Mouse (Mus musculus): ENCODE measurements around the gene Notum. TPM values are rescaled to one million over a fixed set of nuclear protein-coding genes. Genes with fewer than 3 reads are reported as not detected.

Notum gene
- polyA plus RNA-seq, 1 experiment from 2014 or later, result 1.4 TPM

- no peaks in the 10 kb centered on the region for H3K27me3 ChIP-seq (ENCODE audit: control insufficient read depth, insufficient read depth, low read length)
- no peak for DNase-seq (ENCODE audit: low spot score)
- H3K9ac ChIP-seq (ENCODE audit: low read length), result peak overlapping the region; percentile 35; the same call in 1 of the 2 replicates
- no peak for TF ChIP-seq EP300 (optimal IDR thresholded peaks at IDR 0.05)
- TF ChIP-seq CTCF (IDR thresholded peaks at IDR 0.05; ENCODE audit: low read depth), result no peak
- 74% methylated on average over 4 of the region's 4 CpGs for WGBS
- H3K4me3 ChIP-seq (ENCODE audit: low read depth, low read length), result no peak overlapping the region
- ATAC-seq (ENCODE audit: low FRiP score, low TSS enrichment), result no peak
- H3K4me1 ChIP-seq (replicated peaks; ENCODE audit: control insufficient read depth, insufficient read depth), result peaks cover 3% of the 10 kb centered on the region; the same call in 1 of the 2 replicates
- no peak overlapping the region; the same call in 1 of the 2 replicates for H3K27ac ChIP-seq (replicated peaks)
- peaks cover 14% of the 10 kb centered on the region for H3K36me3 ChIP-seq (ENCODE audit: control insufficient read depth, insufficient read depth, low read length)
- H3K4me2 ChIP-seq (replicated peaks; ENCODE audit: low read depth), result no peak overlapping the region
- no peaks in the 10 kb centered on the region for H3K9me3 ChIP-seq (ENCODE audit: control insufficient read depth, low read length)
Observed at GRCm38 (mm10) chr11:120606764-120607163, 54.2 kb downstream of the Notum start.

- ATAC-seq (ENCODE audit: low FRiP score, low TSS enrichment), result no peak
- Histone ChIP-seq H3K4me3 (ENCODE audit: low read depth, low read length) (no peak overlapping the region), H3K9ac (ENCODE audit: low read length) (no peak overlapping the region), H3K4me2 (replicated peaks; ENCODE audit: low read depth) (no peak overlapping the region), H3K9me3 (ENCODE audit: control insufficient read depth, low read length) (no peaks in the 10 kb centered on the region), H3K36me3 (ENCODE audit: control insufficient read depth, insufficient read depth, low read length) (peaks cover 8% of the 10 kb centered on the region), H3K4me1 (replicated peaks; ENCODE audit: control insufficient read depth, insufficient read depth) (peaks cover 3% of the 10 kb centered on the region; the same call in 1 of the 2 replicates), H3K27ac (replicated peaks) (no peak overlapping the region), H3K27me3 (ENCODE audit: control insufficient read depth, insufficient read depth, low read length) (no peaks in the 10 kb centered on the region)
- DNase-seq (ENCODE audit: low spot score), result no peak
- TF ChIP-seq CTCF (IDR thresholded peaks at IDR 0.05; ENCODE audit: low read depth), result no peak
- TF ChIP-seq EP300 (optimal IDR thresholded peaks at IDR 0.05), result no peak
- WGBS, result 85% methylated on average over 7 of the region's 7 CpGs
Observed at GRCm38 (mm10) chr11:120605667-120606066, 55.3 kb downstream of the Notum start.

Small RNA genes lying within 50 kb of the gene (microRNA-seq; reads per million reads assigned to microRNA genes)
- not detected for gene Mir6936

Other genes with a start within 250 kb of the Notum start
- 15.7 and 17.9 TPM in 2 replicates for gene Nploc4, start 223.5 kb downstream of the Notum start, polyA plus RNA-seq (2015; fragmentation: Nextera tagmentation; extraction: Ambion mirVana)
- not detected in 2 replicates for gene Tspan10, start 218.5 kb downstream of the Notum start, polyA plus RNA-seq (2015; fragmentation: Nextera tagmentation; extraction: Ambion mirVana)
- gene Pde6g, start 207.7 kb downstream of the Notum start, polyA plus RNA-seq (2015; fragmentation: Nextera tagmentation; extraction: Ambion mirVana), result 0.15 TPM in 1 of 2 replicates, not detected in the other
- 18.2 and 19.8 TPM in 2 replicates for gene Oxld1, start 203.1 kb downstream of the Notum start, polyA plus RNA-seq (2015; fragmentation: Nextera tagmentation; extraction: Ambion mirVana)
- gene Ccdc137, start 203.1 kb downstream of the Notum start, polyA plus RNA-seq (2015; fragmentation: Nextera tagmentation; extraction: Ambion mirVana), result 13.3 and 18.2 TPM in 2 replicates
- 24.4 and 30.6 TPM in 2 replicates for gene Arl16, start 193.6 kb downstream of the Notum start, polyA plus RNA-seq (2015; fragmentation: Nextera tagmentation; extraction: Ambion mirVana)
- 133 and 134 TPM in 2 replicates for gene Mrpl12, start 176.6 kb downstream of the Notum start, polyA plus RNA-seq (2015; fragmentation: Nextera tagmentation; extraction: Ambion mirVana)
- gene Slc25a10, start 169.3 kb downstream of the Notum start, polyA plus RNA-seq (2015; fragmentation: Nextera tagmentation; extraction: Ambion mirVana), result 86.1 and 94.0 TPM in 2 replicates
- gene Gcgr, start 130.5 kb downstream of the Notum start, polyA plus RNA-seq (2015; fragmentation: Nextera tagmentation; extraction: Ambion mirVana), result 3.5 and 5.8 TPM in 2 replicates
- 113 and 115 TPM in 2 replicates for gene Mcrip1, start 111.4 kb downstream of the Notum start, polyA plus RNA-seq (2015; fragmentation: Nextera tagmentation; extraction: Ambion mirVana)
- not detected in 2 replicates for gene Ppp1r27, start 110.0 kb downstream of the Notum start, polyA plus RNA-seq (2015; fragmentation: Nextera tagmentation; extraction: Ambion mirVana)
- gene P4hb, start 87.9 kb downstream of the Notum start, polyA plus RNA-seq (2015; fragmentation: Nextera tagmentation; extraction: Ambion mirVana), result 858 and 892 TPM in 2 replicates
- gene Arhgdia, start 79.6 kb downstream of the Notum start, polyA plus RNA-seq (2015; fragmentation: Nextera tagmentation; extraction: Ambion mirVana), result 352 and 362 TPM in 2 replicates
- 213 TPM in 2 replicates for gene Alyref, start 62.8 kb downstream of the Notum start, polyA plus RNA-seq (2015; fragmentation: Nextera tagmentation; extraction: Ambion mirVana)
- 121 and 126 TPM in 2 replicates for gene Anapc11, start 62.8 kb downstream of the Notum start, polyA plus RNA-seq (2015; fragmentation: Nextera tagmentation; extraction: Ambion mirVana)
- 20.4 and 20.9 TPM in 2 replicates for gene Npb, start 52.7 kb downstream of the Notum start, polyA plus RNA-seq (2015; fragmentation: Nextera tagmentation; extraction: Ambion mirVana)
- gene Pcyt2, start 43.2 kb downstream of the Notum start, polyA plus RNA-seq (2015; fragmentation: Nextera tagmentation; extraction: Ambion mirVana), result 73.7 and 79.0 TPM in 2 replicates
- gene Sirt7, start 35.9 kb downstream of the Notum start, polyA plus RNA-seq (2015; fragmentation: Nextera tagmentation; extraction: Ambion mirVana), result 36.1 and 42.2 TPM in 2 replicates
- 21.0 and 21.3 TPM in 2 replicates for gene Mafg, start 27.6 kb downstream of the Notum start, polyA plus RNA-seq (2015; fragmentation: Nextera tagmentation; extraction: Ambion mirVana)
- gene Pycr1, start 17.4 kb downstream of the Notum start, polyA plus RNA-seq (2015; fragmentation: Nextera tagmentation; extraction: Ambion mirVana), result 13.9 and 18.4 TPM in 2 replicates
- gene Myadml2, start 13.0 kb downstream of the Notum start, polyA plus RNA-seq (2015; fragmentation: Nextera tagmentation; extraction: Ambion mirVana), result 0.21 TPM in 1 of 2 replicates, not detected in the other
- 74.1 and 81.1 TPM in 2 replicates for gene Aspscr1, start 11.8 kb upstream of the Notum start, polyA plus RNA-seq (2015; fragmentation: Nextera tagmentation; extraction: Ambion mirVana)
- gene Cenpx, start 52.6 kb upstream of the Notum start, polyA plus RNA-seq (2015; fragmentation: Nextera tagmentation; extraction: Ambion mirVana), result 123 and 127 TPM in 2 replicates
- gene Lrrc45, start 52.8 kb upstream of the Notum start, polyA plus RNA-seq (2015; fragmentation: Nextera tagmentation; extraction: Ambion mirVana), result 18.7 and 20.4 TPM in 2 replicates
- gene Rac3, start 60.3 kb upstream of the Notum start, polyA plus RNA-seq (2015; fragmentation: Nextera tagmentation; extraction: Ambion mirVana), result 21.9 and 22.1 TPM in 2 replicates
- gene Dcxr, start 66.1 kb upstream of the Notum start, polyA plus RNA-seq (2015; fragmentation: Nextera tagmentation; extraction: Ambion mirVana), result 56.3 and 58.4 TPM in 2 replicates
- 129 and 160 TPM in 2 replicates for gene Cbr2, start 70.9 kb upstream of the Notum start, polyA plus RNA-seq (2015; fragmentation: Nextera tagmentation; extraction: Ambion mirVana)
- gene Hmga1b, start 101.6 kb upstream of the Notum start, polyA plus RNA-seq (2015; fragmentation: Nextera tagmentation; extraction: Ambion mirVana), result 3.0 and 3.1 TPM in 2 replicates
- gene Rfng, start 123.0 kb upstream of the Notum start, polyA plus RNA-seq (2015; fragmentation: Nextera tagmentation; extraction: Ambion mirVana), result 18.1 and 23.2 TPM in 2 replicates
- 94.5 and 98.6 TPM in 2 replicates for gene Gps1, start 123.1 kb upstream of the Notum start, polyA plus RNA-seq (2015; fragmentation: Nextera tagmentation; extraction: Ambion mirVana)
- gene Dus1l, start 135.2 kb upstream of the Notum start, polyA plus RNA-seq (2015; fragmentation: Nextera tagmentation; extraction: Ambion mirVana), result 39.8 and 42.4 TPM in 2 replicates
- gene Fasn, start 163.4 kb upstream of the Notum start, polyA plus RNA-seq (2015; fragmentation: Nextera tagmentation; extraction: Ambion mirVana), result 16.0 and 19.7 TPM in 2 replicates

All from stomach, postnatal 0 days (tissue).